Mouse (Mus musculus) adrenal gland, adult 2 months (tissue): ENCODE measurements at regions not wholly inside any gene's neighbourhood (a gene's known extent, or its start where the extent isn't known, plus 50 kb on each side); places are given as distances from the start of the nearest gene placed in this dataset.

Source experiments
- DNase-seq: peaks from one replicate; pipeline ENCODE4 v3.0.0; 2021

GRCm38 (mm10) chr4:58661781-58662293 lies 108.1 kb upstream of the Lpar1 start:
- DNase-seq, result no peak

- DNase-seq, result no peak
Observed at GRCm38 (mm10) chr4:58660511-58660910, 106.8 kb upstream of the Lpar1 start.

- no peak for DNase-seq
Observed at GRCm38 (mm10) chr4:58658206-58658605, 104.5 kb upstream of the Lpar1 start.

- DNase-seq, result no peak
Observed at GRCm38 (mm10) chr4:58647761-58648295, 94.1 kb upstream of the Lpar1 start.

GRCm38 (mm10) chr4:58646821-58647220 lies 93.1 kb upstream of the Lpar1 start:
- no peak for DNase-seq

- no peak for DNase-seq
Observed at GRCm38 (mm10) chr4:58643371-58643770, 89.7 kb upstream of the Lpar1 start.

GRCm38 (mm10) chr4:58642236-58642635 lies 88.5 kb upstream of the Lpar1 start:
- DNase-seq, result no peak

GRCm38 (mm10) chr4:58632696-58633095 lies 79.0 kb upstream of the Lpar1 start:
- peak; percentile 56 for DNase-seq

- no peak for DNase-seq
Observed at GRCm38 (mm10) chr4:58631415-58631814, 77.7 kb upstream of the Lpar1 start.

- DNase-seq, result no peak
Observed at GRCm38 (mm10) chr4:58627021-58627420, 73.3 kb upstream of the Lpar1 start.

GRCm38 (mm10) chr4:58624059-58624458 lies 70.4 kb upstream of the Lpar1 start:
- DNase-seq, result no peak

GRCm38 (mm10) chr4:58620641-58621040 lies 66.9 kb upstream of the Lpar1 start:
- peak; percentile 53 for DNase-seq

GRCm38 (mm10) chr4:58617261-58617660 lies 63.6 kb upstream of the Lpar1 start:
- DNase-seq, result no peak

GRCm38 (mm10) chr4:58613536-58613935 lies 59.8 kb upstream of the Lpar1 start:
- DNase-seq, result no peak

- DNase-seq, result no peak
Observed at GRCm38 (mm10) chr4:58613022-58613421, 59.3 kb upstream of the Lpar1 start.

GRCm38 (mm10) chr4:58607491-58607890 lies 53.8 kb upstream of the Lpar1 start:
- no peak for DNase-seq

GRCm38 (mm10) chr4:58605941-58606340 lies 52.2 kb upstream of the Lpar1 start:
- DNase-seq, result no peak
